Mouse (Mus musculus) ES-E14 (cell line): ENCODE results near the gene Rpn1. TPM values are rescaled to one million over a fixed set of nuclear protein-coding genes. Genes with fewer than 3 reads are reported as not detected.
"Not testable (repeated sequence)": the region's sequence is repeated elsewhere in the genome, so short reads cannot be mapped to it uniquely, and the experiment has no call there.

Source experiments
- DNase-seq: peaks from one replicate; pipeline ENCODE4 v3.0.0-alpha.2; 2013; ENCODE audit warnings: low read depth, low spot score
- H3K27ac ChIP-seq: 2 replicates; pipeline ENCODE4 v1.5.1; 2012; ENCODE audit warnings: low read depth, mild to moderate bottlenecking, low read length, moderate library complexity, mixed read lengths; ENCODE audit not compliant: poor library complexity, insufficient read depth, severe bottlenecking
- H3K36me3 ChIP-seq: 2 replicates; pipeline ENCODE4 v1.6.1; 2012; ENCODE audit warnings: mild to moderate bottlenecking, low read length, moderate library complexity, mixed read lengths; ENCODE audit not compliant: control insufficient read depth, poor library complexity, insufficient read depth, severe bottlenecking
- H3K4me1 ChIP-seq, 2 experiments: fragments of 150-350 bp in 1 of 2; sonication (generic) in 1 of 2; 2 replicates each; pipeline ENCODE4 v1.6.1; 2012; ENCODE audit warnings: low read length in 2 of 2, mild to moderate bottlenecking in 1 of 2, mixed read lengths in 1 of 2; ENCODE audit not compliant: control insufficient read depth in 2 of 2, insufficient read depth in 2 of 2, poor library complexity in 1 of 2
- H3K4me3 ChIP-seq, 2 experiments: fragments of 150-350 bp in 1 of 2; sonication (generic) in 1 of 2; 2 replicates each; pipeline ENCODE4 v1.5.1; 2012; ENCODE audit warnings: low read length in 2 of 2, low read depth in 1 of 2, mild to moderate bottlenecking in 1 of 2, mixed read lengths in 1 of 2; ENCODE audit not compliant: insufficient read depth in 1 of 2, poor library complexity in 1 of 2, severe bottlenecking in 1 of 2
- H3K9ac ChIP-seq: 2 replicates; pipeline ENCODE4 v1.6.1; 2012; ENCODE audit warnings: low read depth, mild to moderate bottlenecking, low read length, mixed read lengths; ENCODE audit not compliant: poor library complexity, insufficient read depth, severe bottlenecking
- H3K9me3 ChIP-seq: fragments of 150-350 bp; sonication (generic); 2 replicates; pipeline ENCODE4 v1.6.1; 2012; ENCODE audit warnings: low read depth, mild to moderate bottlenecking, low read length; ENCODE audit not compliant: control insufficient read depth, insufficient read depth
- CHD2 ChIP-seq: IDR thresholded peaks from 2 replicates; pipeline ENCODE4 v1.6.1; 2014; ENCODE audit warnings: mild to moderate bottlenecking, low read depth, low read length, inconsistent platforms
- HCFC1 ChIP-seq: IDR thresholded peaks from 2 replicates; pipeline ENCODE4 v1.6.1; 2012; ENCODE audit warnings: low read length, inconsistent platforms, borderline replicate concordance; ENCODE audit not compliant: insufficient read depth
- MAFK ChIP-seq: IDR thresholded peaks from 2 replicates; pipeline ENCODE4 v1.6.1; 2014; ENCODE audit warnings: mild to moderate bottlenecking, low read depth, low read length, inconsistent platforms; ENCODE audit not compliant: insufficient read depth
- ZC3H11A ChIP-seq: IDR thresholded peaks from 2 replicates; pipeline ENCODE4 v1.6.1; 2012; ENCODE audit warnings: low read depth, mild to moderate bottlenecking, inconsistent platforms, low read length, borderline replicate concordance
- ZNF384 ChIP-seq: IDR thresholded peaks from 2 replicates; pipeline ENCODE4 v1.6.1; 2012; ENCODE audit warnings: low read depth, low read length, inconsistent platforms
- in situ Hi-C, 2 experiments: fragments of 600-800 bp; cut with MboI; formaldehyde crosslinking; loops; one replicate each; pipeline ENCODE4 v1.15.1; 2025; ENCODE audit warnings: low sequenced_read_pairs in 2 of 2, inconsistent platforms in 1 of 2; ENCODE audit not compliant: unreplicated experiment in 2 of 2
- total RNA-seq: library from RNA; depleted of rRNA; stranded (reverse); fragments of 300-350 nt; gene quantifications from 2 replicates; pipeline ENCODE4 v1.2.3, GENCODE M21; 2012

Rpn1 gene
- total RNA-seq, 1 experiment, result 376 TPM

GRCm38 (mm10) chr6:88123150-88123857, 39.0 kb downstream of the Rpn1 start:
- TF ChIP-seq HCFC1, result no peak
- TF ChIP-seq ZNF384, result no peak
- no peak for TF ChIP-seq MAFK
- no peak for TF ChIP-seq CHD2
- TF ChIP-seq ZC3H11A, result no peak
- Histone ChIP-seq H3K36me3 (no peaks in the 10 kb centered on the region), H3K9ac (no peak overlapping the region), H3K4me3 (peak overlapping the region in 1 of 2 experiments; percentile 21; a peak in 2 of 4 replicates), H3K9me3 (no peaks in the 10 kb centered on the region), H3K27ac (peak overlapping the region; percentile 28; the same call in 1 of the 2 replicates), H3K4me1 (peaks cover 1 to 9% of the 10 kb centered on the region in 2 experiments; a peak in 2 of 4 replicates)
- peak; percentile 76 for DNase-seq
- in situ Hi-C loops, result no loop called here

GRCm38 (mm10) chr6:88123858-88124261, 39.6 kb downstream of the Rpn1 start:
- no peaks in the 10 kb centered on the region for H3K36me3 ChIP-seq
- H3K9ac ChIP-seq, result no peak overlapping the region
- no peaks in the 10 kb centered on the region for H3K9me3 ChIP-seq
- TF ChIP-seq HCFC1 (no peak), ZNF384 (no peak), CHD2 (no peak), MAFK (no peak), ZC3H11A (0 out of 2 replicates have a peak, but pooled peaks have one; percentile 11)
- peaks cover 1 to 9% of the 10 kb centered on the region in 2 experiments; a peak in 2 of 4 replicates for H3K4me1 ChIP-seq
- in situ Hi-C loops, result no loop called here
- peak; percentile 72 for DNase-seq
- H3K27ac ChIP-seq, result peak overlapping the region; percentile 47; the same call in 1 of the 2 replicates
- H3K4me3 ChIP-seq, result peak overlapping the region in 1 of 2 experiments; percentile 21; a peak in 2 of 4 replicates

GRCm38 (mm10) chr6:88124551-88124950, 40.3 kb downstream of the Rpn1 start:
- Histone ChIP-seq H3K9me3 (no peaks in the 10 kb centered on the region), H3K9ac (peak overlapping the region; percentile 48; the same call in 1 of the 2 replicates), H3K36me3 (no peaks in the 10 kb centered on the region), H3K4me1 (peaks cover 1 to 9% of the 10 kb centered on the region in 2 experiments; a peak in 2 of 4 replicates), H3K27ac (peak overlapping the region; percentile 47; the same call in 1 of the 2 replicates), H3K4me3 (no peak overlapping the region)
- no peak for TF ChIP-seq CHD2
- no peak for DNase-seq
- in situ Hi-C loops, result no loop called here

GRCm38 (mm10) chr6:88125815-88126214, 41.5 kb downstream of the Rpn1 start:
- H3K27ac ChIP-seq, H3K4me1 ChIP-seq, H3K36me3 ChIP-seq, in situ Hi-C loops, DNase-seq, H3K9ac ChIP-seq, H3K4me3 ChIP-seq, H3K9me3 ChIP-seq: not testable (repeated sequence)

- Histone ChIP-seq H3K4me3 (no peak overlapping the region), H3K9ac (no peak overlapping the region), H3K9me3 (no peaks in the 10 kb centered on the region), H3K36me3 (no peaks in the 10 kb centered on the region), H3K27ac (no peak overlapping the region), H3K4me1 (peaks cover 0 to 2% of the 10 kb centered on the region in 2 experiments; a peak in 1 of 4 replicates)
- no peak for DNase-seq
- no peak for TF ChIP-seq CHD2
- no peak for TF ChIP-seq ZC3H11A
- no peak for TF ChIP-seq HCFC1
- TF ChIP-seq MAFK, result no peak
- no peak for TF ChIP-seq ZNF384
- in situ Hi-C loops, result no loop called here
These were observed 47.2 kb downstream of the Rpn1 start for GRCm38 (mm10) chr6:88131521-88131920.
